Mouse (Mus musculus) neural tube, embryonic 10.5 days (tissue): ENCODE data around the gene Ptrh1.
A peak's percentile ranks its signal among the peaks of the same experiment; 100 is the strongest.

ENCODE experiments used
- DNase-seq: peaks from one replicate; pipeline ENCODE4 v3.0.0-alpha.2; 2017; ENCODE audit warnings: low spot score; ENCODE audit errors: extremely low spot score

Gene Ptrh1

DNA sequence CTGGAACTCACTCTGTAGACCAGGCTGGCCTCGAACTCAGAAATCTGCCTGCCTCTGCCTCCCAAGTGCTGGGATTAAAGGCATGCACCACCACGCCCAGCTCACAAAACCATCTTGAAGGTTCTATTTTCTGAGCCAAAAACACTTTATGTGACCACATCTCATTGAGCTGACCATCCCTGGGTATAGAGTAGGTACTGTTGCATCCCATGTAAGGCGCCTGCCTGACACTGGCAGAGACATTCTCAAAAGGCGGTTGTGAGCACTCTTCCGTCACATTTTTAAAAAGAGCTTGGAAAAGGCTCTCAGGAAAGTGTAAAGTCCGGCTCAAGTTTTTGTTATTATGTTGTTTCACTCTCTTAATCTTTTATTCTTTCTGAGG, 18.9 kb upstream of the Ptrh1 start:
- no peak for DNase-seq

DNA sequence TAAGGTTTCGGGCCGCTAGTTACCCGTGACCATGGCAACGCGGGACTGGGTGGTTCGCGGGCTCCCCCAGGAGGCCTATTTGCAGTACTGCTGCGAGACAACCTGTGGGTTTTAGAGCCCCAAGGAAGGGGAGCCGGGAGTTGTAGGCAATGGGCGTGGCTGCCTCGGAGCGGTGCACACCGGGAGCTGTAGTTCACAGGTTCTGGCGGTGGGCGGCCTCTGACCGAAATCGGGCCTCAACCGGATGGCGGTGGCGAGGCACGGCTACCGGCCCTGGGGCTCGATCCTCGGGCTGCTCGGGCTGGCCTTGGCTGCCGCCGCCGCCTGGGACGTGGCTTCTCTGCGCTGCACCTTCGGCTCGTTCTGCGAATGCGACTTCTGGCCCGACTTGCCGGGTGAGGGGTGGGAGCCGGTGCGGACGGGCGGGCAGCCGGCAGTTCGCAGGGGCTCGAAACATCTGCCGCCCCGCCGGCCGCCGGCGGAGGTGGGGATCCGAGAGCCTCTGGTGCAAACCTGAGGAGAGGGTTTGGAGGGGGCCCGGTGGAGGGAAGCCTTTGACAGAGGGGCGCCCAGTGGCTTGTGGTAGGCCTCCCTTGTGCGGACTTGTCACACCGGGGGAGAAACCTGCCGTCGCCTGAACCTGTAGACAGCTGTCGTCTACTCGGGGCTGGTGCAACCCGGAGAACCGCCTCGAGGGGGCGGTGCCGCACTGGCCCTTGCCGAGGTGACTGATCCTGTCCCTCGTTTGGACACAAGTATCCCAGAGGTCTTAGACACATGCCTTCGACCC, 18.3 kb upstream of the Ptrh1 start, which contains the start of gene Tor2a:
TSS of gene Tor2a (plus strand) at position 179 of the 790 bp plus-strand sequence.
- DNase-seq = peak; percentile 97

DNA sequence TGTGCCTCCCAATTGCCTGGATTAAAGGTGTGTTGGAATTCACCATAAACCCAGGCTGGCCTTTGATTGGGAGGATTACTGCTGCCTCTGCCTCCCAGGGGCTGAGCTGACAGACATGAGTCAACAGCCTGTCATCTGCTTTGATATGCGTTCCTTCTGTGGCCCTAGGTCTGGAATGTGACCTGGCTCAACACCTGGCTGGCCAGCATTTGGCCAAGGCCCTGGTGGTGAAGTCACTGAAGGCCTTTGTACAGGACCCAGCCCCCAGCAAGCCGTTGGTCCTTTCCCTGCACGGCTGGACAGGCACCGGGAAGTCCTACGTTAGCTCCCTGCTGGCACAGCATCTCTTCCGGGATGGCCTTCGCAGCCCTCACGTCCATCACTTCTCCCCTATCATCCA, 17.1 kb upstream of the Ptrh1 start:
- no peak for DNase-seq

DNA sequence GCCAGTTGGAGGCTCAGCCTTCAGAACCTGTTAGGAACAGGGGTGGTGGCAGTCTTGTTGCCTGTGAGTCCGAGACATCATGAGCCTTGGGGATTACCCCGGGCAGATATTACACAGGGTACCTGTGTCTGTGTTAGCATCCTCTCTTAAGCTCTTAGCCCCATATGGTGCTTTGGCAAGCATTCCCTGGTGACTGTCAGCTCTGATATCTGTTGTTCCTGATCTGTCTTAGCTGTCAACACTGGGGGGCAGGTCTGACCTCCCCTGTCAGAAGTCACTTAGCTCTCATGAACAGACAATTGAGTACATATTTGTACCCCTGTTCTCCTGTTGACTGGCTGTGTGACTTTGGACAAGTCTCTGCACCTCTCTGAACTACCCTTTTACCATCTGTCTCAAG, 16.6 kb upstream of the Ptrh1 start:
- DNase-seq = no peak

DNA sequence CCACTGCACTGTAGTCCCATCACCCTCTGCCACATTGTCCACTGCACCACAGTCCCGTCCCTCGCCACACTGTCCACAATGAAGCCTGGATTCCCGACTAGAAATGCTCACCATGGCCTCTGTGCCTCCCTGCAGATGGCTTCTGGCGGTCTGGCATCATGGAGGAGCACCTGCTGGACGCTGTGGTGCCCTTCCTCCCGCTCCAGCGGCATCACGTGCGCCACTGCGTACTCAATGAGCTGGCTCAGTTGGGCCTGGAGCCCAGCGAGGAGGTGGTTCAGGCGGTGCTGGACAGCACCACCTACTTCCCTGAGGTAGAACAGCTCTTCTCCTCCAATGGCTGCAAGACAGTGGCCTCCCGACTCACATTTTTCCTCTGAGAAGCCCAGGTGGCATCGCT, 14.2 kb upstream of the Ptrh1 start:
- no peak for DNase-seq

DNA sequence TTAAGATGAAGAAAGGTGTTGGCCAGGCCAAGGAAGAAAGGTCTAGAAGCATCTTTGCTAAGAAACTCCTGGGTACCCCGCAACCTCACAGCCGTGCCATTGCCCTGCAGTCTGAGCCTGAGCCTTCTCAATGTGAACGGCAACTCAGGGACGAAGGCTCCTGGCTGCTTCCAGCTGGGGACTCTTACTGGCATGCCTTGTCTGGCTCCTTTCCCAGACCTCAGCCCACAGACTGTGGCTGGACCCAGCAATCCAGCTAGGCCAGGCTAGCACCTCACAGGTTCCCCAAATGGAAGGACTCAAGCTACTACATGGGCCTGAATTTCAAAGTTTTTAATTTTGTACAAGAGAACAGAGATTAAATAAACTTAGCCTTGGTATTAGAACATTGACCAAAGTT, 13.7 kb upstream of the Ptrh1 start:
- DNase-seq = no peak

DNA sequence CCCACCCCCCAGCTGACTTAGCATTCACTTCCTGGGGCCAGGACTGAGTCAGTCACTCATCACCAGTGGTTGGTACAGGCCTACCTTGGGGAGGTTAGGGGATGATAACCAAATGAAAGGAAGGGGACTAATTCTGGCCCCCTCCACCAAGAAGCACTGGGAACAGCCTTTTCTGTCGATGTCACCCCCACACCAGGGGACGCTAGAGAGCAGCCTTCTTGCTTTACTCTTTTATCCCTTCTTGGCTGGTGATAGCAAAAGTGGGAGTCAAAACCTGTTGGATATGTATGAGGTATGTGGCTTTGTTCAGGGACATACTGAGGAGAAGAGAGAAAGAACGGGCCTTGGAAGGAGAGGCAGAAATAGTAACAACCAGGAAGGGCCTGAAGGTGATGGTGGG, 12.2 kb upstream of the Ptrh1 start:
- no peak for DNase-seq

DNA sequence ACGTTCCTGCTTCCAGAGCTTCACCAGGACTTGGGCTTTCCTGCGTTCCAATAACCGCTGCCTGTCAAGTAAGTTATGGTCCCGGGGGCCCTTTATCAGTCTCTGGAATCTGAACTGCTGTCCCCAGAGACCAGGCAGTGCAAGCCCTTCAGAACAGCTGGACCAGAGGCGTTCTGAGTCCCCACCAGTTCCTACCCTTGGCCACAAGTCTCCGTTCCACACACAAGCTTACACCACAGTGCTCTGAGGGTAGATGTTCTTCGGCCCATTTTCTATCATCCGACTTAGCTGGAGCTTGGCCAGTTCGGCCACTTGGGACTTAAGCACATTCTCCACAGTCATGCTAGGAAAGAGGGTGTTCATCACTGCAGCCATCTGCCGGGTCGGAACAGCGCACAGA, 8.3 kb upstream of the Ptrh1 start:
- no peak for DNase-seq

DNA sequence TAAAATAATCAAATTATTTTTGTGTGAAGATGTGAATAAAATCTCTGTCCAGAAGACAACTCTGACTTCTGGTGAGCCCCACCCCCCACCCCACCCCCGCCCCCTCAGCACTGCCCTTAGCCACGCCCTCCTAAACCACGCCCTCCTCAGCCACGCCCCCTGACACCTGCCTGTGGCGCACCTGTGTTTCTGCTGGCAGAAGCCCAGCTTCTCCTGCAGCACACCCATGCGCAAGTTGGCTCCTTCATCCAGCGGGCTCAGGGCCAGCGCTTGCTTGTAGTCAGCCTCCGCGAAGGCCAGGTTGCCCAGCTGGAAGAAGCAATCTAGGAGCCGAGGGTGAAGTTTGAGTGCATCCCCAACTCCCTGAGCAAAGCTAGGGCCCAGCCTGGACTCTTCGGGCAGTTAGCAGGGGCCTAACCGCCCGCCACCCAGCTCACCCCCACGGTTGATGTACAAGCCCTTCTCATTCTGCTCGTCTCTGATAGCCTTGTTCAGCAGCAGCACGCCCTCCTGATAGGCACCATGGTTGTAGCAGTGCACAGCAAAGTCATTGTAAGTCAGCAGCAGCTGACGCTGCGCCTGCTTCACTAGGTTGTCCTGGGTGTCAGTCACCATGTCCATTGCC, 6.8 kb upstream of the Ptrh1 start:
- DNase-seq = no peak

DNA sequence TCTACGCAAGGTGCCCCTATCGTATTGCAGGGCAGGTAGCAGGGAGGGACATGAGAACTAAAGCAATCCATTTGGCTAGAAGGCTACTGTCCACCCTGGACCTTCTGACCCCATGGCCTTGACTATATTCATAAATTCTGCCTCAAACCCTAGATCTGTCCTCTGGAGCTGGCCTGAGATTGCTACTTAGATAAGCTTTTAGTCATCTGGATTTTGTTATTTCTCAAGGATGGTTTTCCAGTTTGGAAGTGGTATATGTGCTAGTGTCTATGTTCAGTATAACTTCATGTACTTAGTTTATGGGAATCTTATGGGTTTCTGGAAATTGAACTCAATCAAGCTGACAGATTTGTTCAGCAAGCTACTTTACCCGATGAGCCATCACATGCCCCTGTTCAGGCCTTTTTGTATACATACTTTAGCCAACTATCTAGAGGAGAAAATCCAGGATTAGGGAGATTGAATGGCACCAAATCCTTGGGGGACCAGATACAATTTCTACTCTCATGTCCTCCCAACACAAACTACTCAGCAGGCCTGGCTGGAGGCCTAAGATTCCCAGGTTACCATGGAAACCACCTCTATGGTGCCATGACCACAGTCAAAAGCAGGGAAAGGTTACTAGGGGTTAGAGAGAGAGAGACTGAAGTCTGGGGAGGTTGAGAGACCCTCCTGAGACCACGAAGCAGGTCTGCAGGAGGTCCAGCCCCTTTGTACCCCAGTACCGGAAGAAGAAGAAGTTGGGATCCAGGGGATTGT, 6.1 kb upstream of the Ptrh1 start:
- DNase-seq = no peak

DNA sequence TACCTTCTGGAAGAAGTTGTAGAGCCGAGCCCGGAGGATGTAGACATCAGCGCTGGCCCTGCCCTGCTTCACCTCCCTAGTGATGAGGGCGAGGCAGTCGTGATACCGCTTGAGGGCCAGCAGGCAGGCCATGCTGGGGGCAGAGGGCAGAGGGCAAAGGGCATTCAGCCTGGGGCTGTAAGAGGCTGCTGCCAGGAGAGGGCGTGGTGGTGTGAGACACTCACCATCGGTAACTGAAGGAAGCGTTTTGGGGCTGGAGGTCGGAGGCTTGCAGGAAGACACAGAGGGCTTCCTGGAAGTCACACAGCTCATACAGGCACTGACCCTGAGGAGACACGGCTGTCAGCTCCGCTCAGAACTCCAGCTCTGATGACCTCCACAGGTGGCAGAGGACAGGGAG, 3.7 kb upstream of the Ptrh1 start:
- DNase-seq = no peak

DNA sequence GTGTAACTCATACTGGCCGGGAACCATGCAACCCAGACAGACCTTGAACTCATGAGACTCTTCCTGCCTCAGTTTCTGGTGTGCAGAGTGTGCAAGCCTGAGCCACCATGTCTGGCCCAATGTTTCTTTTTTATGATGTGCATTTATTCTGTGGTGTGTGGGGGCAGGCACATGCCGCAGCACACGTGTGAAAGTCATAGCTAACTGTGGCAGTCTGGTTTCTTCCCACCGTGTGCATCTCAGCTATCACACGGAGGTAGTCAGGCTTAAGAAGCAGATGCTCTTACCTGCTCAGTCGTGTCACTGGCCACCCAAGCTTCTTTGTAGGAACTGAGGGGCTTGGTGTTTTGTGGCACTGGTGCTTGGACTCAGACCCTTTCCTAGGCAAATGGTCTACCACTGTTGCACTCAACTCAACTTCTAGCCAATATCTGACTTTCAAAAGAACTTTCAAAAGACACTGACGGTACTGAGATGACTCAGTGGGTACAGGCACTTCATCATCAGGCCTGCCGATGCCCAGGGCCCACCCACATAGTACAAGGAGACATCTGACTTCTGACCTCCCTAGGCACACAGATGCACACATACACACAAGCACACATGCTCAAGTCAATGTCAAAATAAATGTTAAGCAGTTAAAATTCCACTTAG, 2.8 kb upstream of the Ptrh1 start:
- no peak for DNase-seq

DNA sequence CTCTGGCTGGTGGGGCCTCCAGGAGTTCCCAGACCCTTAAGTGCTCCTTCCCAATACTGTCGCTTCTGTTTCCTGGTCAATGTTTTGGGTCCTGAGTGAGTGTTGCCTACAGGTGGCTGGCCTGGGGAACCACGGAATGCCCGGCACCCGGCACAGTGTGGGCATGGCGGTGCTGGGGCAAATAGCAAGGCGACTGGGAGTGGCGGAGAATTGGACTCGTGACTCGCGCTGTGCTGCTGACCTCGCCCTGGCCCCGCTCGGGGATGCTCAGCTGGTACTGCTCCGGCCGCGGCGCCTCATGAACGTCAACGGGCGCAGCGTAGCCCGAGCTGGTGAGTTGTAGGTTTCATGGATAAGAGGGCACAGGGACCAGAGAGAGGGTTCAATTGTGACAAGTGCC, 606 bp downstream of the Ptrh1 start:
- DNase-seq = no peak

DNA sequence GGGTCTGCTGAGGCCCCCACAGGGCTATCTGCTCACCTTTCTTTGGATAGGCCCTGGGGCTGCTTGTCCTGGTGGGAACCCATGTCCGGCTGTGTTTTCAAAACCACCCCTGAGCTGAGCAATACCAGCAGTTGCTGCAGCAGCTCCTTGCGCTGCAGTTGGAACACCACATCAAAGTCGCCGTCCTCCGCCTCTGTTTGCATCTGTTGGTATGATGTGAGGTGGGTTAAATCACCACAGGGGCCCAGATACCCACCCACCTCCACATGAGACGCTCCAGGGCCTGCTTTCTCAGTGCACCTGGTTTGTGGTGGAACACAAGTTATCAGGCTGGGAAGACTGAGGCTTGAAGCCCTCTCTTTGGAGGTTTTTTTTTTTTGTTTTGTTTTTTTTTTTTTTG, 2.5 kb downstream of the Ptrh1 start:
- no peak for DNase-seq

DNA sequence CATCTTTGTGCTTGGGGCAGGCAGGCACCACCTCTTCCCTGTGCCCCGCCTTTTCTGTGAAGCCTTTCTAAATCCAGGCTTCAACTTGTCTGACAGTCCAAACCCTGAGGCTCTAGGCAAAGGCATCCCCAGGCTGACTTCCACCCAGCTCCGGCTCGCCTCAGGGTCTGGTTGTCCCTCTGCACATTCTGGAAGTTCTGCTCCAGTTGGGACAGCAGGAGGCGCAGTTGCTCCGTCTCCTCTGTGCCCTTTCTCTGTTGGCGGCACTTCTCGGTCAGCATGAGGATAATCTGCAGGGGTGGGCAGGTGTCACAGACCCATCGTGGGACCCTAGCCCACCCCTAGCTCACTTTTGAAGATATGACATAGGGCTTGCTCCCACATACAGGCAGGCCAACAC, 3.5 kb downstream of the Ptrh1 start:
- DNase-seq = peak; percentile 59

DNA sequence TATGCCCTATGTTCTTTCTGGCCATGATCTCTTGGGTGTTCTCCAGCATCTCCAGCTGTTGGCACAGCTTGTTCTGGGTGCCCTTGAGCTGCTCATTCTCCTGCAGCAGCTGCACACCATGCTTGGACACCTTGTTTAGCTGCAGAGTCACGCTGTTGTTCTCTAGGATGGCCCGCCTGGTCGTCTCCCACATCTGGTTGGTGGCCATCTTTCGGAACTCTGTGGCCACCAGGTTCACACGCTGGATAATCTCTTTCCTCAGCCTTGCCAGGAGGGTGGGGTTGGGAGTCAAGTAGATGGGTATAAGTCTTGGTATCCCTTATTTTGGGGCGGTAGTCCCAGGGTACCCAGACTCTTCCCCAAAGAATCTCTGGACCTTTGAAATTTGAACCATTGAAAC, 4.1 kb downstream of the Ptrh1 start:
- DNase-seq = no peak

DNA sequence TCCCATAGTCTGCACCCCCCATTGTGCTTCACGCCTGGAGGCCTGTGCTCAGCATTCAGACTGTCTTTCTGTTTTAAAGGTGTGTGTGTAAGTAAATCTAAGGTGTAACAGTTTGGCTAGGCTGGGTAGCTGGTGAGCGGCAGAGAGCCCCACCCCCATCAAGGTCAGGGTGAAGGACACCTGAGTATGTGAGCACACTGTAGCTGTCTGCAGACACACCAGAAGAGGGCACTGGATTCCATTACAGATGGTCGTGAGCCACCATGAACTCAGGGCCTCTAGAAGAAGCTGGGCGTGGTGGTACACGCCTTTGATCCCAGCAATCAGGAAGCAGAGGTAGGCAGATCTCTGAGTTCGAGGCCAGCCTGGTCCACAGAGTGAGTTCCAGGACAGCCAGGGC, 6.1 kb downstream of the Ptrh1 start:
- no peak for DNase-seq

DNA sequence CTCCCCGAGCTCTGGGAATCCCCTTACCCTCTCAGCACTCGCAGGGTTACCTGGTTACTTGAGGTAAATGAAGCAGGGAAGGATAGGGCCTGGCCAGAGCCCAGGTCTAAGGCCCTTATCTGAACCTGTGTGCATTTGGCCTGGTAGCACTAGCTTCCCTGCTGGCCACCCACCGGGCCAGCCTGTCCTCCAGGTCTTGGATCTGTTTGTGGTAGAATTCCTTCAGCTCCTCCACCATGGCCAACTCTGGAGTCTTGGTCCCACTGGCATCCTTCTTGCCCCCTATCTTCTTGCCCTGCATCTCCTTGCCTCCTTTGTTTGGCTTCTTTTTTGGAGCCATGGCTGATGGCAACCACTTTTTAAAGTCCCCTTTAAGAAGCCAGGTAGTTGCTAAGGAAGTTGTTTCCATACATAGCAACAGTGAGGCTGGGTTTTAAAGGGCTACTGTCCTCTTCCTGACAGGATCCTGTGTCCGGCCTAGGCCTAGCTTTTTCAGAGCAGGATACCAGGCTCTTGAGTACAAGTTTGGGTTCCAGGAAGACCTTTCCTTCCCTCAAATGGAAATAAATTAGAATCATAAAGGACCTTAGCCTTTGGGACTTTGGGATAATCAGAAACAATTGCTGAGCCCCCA, 8.6 kb downstream of the Ptrh1 start, which contains the start of gene Cfap157:
TSS of gene Cfap157 (minus strand) at position 381 of the 634 bp plus-strand sequence.
- no peak for DNase-seq

DNA sequence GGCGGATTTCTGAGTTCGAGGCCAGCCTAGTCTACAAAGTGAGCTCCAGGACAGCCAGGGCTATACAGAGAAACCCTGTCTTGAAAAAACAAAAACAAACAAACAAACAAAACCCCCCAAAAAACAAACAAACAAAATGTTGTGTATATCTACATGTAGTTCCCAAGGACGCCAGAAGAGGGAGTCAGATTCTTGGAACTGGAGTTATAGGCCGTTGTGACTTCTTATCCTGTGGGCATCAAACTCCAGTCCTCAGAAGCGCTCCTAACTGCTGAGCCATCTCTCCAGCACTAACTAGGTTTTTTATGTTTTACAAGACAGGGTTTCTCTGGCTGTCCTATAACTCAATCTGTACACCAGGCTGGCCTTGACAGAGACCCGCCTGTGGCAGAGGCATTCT, 11.6 kb downstream of the Ptrh1 start:
- DNase-seq = no peak

DNA sequence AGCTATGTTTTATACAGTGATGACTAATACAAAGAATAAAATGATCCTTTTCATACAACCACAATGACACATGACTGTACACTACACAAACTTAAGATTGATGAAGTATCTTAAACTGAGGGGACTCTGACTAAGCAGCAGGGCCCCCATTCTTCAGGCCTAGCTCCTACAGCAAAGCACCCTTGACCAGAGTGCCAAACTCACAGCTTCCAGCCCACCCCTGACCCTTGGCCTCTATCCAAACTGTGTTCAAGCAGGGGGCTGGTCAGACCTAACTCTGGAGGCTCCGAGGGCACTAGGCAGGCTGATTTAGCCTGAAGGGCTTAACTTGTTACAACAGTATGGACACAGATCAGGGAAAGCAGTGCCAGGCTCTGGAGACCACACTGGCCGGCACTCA, 13.0 kb downstream of the Ptrh1 start:
- no peak for DNase-seq

DNA sequence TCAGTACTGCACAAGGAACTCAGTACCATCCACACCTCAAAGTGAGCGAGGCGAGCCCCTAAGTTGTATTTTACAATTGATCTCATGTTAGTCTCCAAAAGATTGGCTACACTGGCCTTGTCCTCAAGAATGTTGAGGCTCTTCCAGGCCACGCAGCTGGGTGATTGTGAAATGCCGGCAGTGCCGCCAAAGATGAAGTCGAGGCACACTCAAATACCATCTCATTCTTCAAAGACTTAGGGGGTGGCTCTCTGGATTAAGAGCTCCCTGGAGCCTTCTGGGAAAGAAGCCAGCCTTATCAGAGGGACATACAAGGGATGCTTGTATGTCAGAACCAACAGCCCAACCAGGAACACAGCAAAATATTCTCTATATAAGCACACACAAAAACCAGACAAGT, 15.7 kb downstream of the Ptrh1 start:
- no peak for DNase-seq
